Mouse (Mus musculus) forebrain, embryonic 14.5 days (tissue): ENCODE results near the gene Csnk1e. TPM values are rescaled to one million over a fixed set of nuclear protein-coding genes. Genes with fewer than 3 reads are reported as not detected.

Source experiments
- ATAC-seq: fragments of 200-750 bp; cut with Nextera tagmentation; 2 replicates; pipeline ENCODE4 v1.8.0; 2017; ENCODE audit warnings: mild to moderate bottlenecking, moderate library complexity
- DNase-seq: peaks from one replicate; pipeline ENCODE4 v3.0.0-alpha.2; 2015; ENCODE audit warnings: low spot score
- H3K27ac ChIP-seq: fragments of 300-500 bp; sonication (generic); 2 replicates; pipeline ENCODE4 v1.5.1; 2014; ENCODE audit warnings: low read depth, mild to moderate bottlenecking, control low read depth, low read length, moderate library complexity
- H3K27me3 ChIP-seq: fragments of 300-500 bp; sonication (generic); replicated peaks from 2 replicates; pipeline ENCODE4 v1.6.1; 2014; ENCODE audit warnings: low read length, control low read depth, mixed read lengths; ENCODE audit not compliant: control insufficient read depth, insufficient read depth
- H3K36me3 ChIP-seq: fragments of 300-500 bp; sonication (generic); 2 replicates; pipeline ENCODE4 v1.6.1; 2014; ENCODE audit warnings: low read length, control low read depth; ENCODE audit not compliant: control insufficient read depth, insufficient read depth
- H3K4me1 ChIP-seq: fragments of 300-500 bp; sonication (generic); 2 replicates; pipeline ENCODE4 v1.6.1; 2014; ENCODE audit warnings: antibody characterized with exemption, low read length, control low read depth; ENCODE audit not compliant: control insufficient read depth, insufficient read depth
- H3K4me2 ChIP-seq: fragments of 300-500 bp; sonication (generic); 2 replicates; pipeline ENCODE4 v1.6.1; 2014; ENCODE audit warnings: mild to moderate bottlenecking, control low read depth, low read length
- H3K4me3 ChIP-seq: fragments of 300-500 bp; sonication (generic); 2 replicates; pipeline ENCODE4 v1.5.1; 2014; ENCODE audit warnings: low read depth, low read length, control low read depth
- H3K9ac ChIP-seq: fragments of 300-500 bp; sonication (generic); 2 replicates; pipeline ENCODE4 v1.6.1; 2014; ENCODE audit warnings: mild to moderate bottlenecking, low read length, control low read depth, moderate library complexity
- H3K9me3 ChIP-seq: fragments of 300-500 bp; sonication (generic); replicated peaks from 2 replicates; pipeline ENCODE4 v1.6.1; 2016; ENCODE audit warnings: low read length, control low read depth, mixed read lengths; ENCODE audit not compliant: control insufficient read depth
- WGBS: fragments of 180-500 bp; shearing (Covaris S2); extraction: QIAGEN DNeasy Blood & Tissue Kit; methylation state at CpG from one replicate; pipeline ENCODE4 v1.1.7; 2014; 5-methylcytosine and 5-hydroxymethylcytosine counted together
- microRNA counts: library from miRNA; unstranded; fragments of <30 nt; microRNA quantifications from one replicate; lab custom pipeline; 2016
- microRNA-seq: library from miRNA; unstranded; fragments of <30 nt; microRNA quantifications from one replicate; pipeline ENCODE4, GENCODE M21; 2016
- polyA plus RNA-seq: library from polyadenylated mRNA; unstranded; fragments of >200 nt; fragmentation: Nextera tagmentation; extraction: Ambion mirVana; gene quantifications from 2 replicates; pipeline ENCODE4 v1.2.1, GENCODE M21; 2014

The Csnk1e gene
- polyA plus RNA-seq, 1 experiment from 2014 or later, result 114 TPM

DNA sequence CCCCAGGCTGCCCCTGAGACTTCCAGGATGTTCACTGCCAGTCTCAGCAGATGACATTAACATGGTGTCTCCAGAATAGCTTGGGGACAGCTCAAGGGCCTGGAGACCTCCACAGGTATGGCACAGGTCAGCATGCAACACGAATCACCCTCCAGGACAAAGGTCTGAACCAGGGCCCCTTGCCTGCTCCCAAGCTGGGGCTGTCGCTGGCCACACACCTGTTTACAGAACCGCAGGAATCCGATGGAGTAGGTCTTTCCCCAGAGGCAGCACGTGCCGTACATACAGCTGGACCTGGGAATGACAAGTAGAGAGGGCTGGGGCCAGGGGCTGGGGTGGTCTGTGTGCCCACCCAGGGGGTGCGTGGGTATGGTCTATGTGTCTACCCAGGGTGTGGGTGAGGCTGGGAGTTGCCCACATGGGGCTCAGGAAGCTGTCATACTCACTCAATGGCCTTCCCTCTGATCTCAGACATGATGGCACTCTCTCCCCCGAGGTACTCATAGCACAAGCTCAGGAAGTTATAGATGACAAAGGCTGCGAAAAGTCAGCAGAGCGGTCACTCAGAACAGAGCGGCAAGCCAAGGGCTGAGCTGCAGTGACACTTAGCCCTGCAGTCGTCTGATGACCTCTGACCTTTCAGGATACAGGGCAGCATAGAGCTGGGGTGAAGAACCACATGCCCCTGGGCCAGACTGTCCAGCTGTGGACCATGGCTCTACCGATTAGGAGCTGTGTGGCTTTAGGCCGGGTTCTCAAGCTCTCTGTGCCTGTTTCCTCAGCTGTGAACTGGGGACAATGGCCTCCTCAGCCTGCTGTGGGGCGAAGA, 85.7 kb downstream of the Csnk1e start:
- Histone ChIP-seq H3K4me1 (no peaks in the 10 kb centered on the region), H3K36me3 (peaks cover 68% of the 10 kb centered on the region), H3K27me3 (no peaks in the 10 kb centered on the region), H3K4me3 (no peak overlapping the region), H3K4me2 (no peak overlapping the region), H3K9ac (no peak overlapping the region), H3K27ac (no peak overlapping the region), H3K9me3 (no peaks in the 10 kb centered on the region)
- no peak for ATAC-seq
- DNase-seq, result no peak
- 81% methylated on average over 15 of the region's 15 CpGs for WGBS

DNA sequence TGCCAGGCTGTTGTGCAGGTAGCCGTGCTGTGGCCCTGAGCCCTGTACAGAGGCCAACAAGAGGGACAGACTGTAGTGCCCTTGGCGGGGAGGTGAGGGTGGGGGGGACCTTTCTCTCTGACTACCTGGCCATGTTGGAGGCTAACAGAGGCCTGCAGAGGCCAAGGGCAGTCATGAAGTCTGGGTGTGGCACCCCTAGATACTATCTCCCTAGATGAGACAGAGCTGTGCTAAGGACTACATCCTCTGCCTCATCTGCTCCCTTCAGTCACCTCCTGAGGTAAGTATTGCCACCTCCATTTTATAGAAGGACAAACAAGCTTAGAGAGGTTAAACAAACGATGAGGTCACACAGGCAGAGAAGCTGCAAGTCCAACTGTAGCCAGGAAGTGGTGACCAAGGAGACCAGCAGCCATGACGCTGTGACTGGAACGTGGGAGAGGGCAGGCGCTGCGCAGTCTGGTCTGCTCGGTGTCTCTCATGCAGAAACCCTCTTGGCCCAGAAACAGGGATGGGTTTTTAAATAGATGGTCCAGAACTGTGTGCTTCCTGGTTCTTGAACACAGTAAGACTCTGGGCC, 86.4 kb downstream of the Csnk1e start:
- ATAC-seq, result no peak
- peaks cover 68% of the 10 kb centered on the region for H3K36me3 ChIP-seq
- WGBS, result 94% methylated on average over 8 of the region's 8 CpGs

DNA sequence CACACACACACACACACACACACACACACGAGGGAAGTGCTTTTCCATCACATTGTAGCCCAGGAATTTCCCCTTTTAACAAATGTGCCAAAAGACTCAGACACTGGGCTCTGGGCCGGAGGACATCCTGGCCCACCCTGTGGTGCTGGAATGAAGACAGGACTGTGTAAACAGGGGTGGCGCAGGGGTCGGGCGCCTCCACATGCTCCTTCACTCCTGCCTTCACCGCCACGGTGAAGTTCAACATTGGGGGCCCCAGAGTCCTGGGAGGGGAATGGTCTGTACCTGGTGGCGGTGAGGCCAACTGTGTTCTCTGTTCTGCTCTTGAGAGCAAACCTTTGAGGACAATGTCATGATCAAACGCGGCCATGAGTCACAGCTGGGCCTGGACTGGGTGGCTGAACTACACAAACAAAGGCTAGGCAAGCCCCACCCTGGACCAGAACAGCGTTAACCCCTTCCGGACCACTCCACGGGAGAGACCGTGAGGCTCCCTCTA, 87.0 kb downstream of the Csnk1e start:
- ATAC-seq (no peak), DNase-seq (no peak)
- Histone ChIP-seq H3K4me1 (no peaks in the 10 kb centered on the region), H3K4me3 (no peak overlapping the region), H3K27me3 (no peaks in the 10 kb centered on the region), H3K9ac (no peak overlapping the region), H3K4me2 (no peak overlapping the region), H3K27ac (no peak overlapping the region), H3K9me3 (no peaks in the 10 kb centered on the region), H3K36me3 (peaks cover 66% of the 10 kb centered on the region)
- 75% methylated on average over 14 of the region's 14 CpGs for WGBS

More for the DNA sequence above, 86.4 kb downstream of the Csnk1e start:
- H3K9ac ChIP-seq, result no peak overlapping the region
- H3K4me1 ChIP-seq, result no peaks in the 10 kb centered on the region
- no peak overlapping the region for H3K4me2 ChIP-seq
- H3K27me3 ChIP-seq, result no peaks in the 10 kb centered on the region
- DNase-seq, result no peak
- H3K27ac ChIP-seq, result no peak overlapping the region
- no peaks in the 10 kb centered on the region for H3K9me3 ChIP-seq
- no peak overlapping the region for H3K4me3 ChIP-seq

MicroRNAs within 50 kb of the gene (microRNA counts, 519-probe panel; counts per million panel counts)
- microRNA mmu-miR-1943 (lab: Ali Mortazavi, UCI), result not detected

Small RNA genes within 50 kb of the gene (microRNA-seq; reads per million reads assigned to microRNA genes)
- not detected for gene Gm44302
- gene Mir1943, result 1.1 reads per million

Other genes with a start within 250 kb of the Csnk1e start
- 36.9 and 45.3 TPM in 2 replicates for gene Pick1, start 226.4 kb downstream of the Csnk1e start, polyA plus RNA-seq
- 0.69 and 0.98 TPM in 2 replicates for gene Gm49486, start 226.2 kb downstream of the Csnk1e start, polyA plus RNA-seq
- gene Slc16a8, start 200.8 kb downstream of the Csnk1e start, polyA plus RNA-seq, result 0.60 and 0.83 TPM in 2 replicates
- 1.4 and 2.6 TPM in 2 replicates for gene Baiap2l2, start 170.0 kb downstream of the Csnk1e start, polyA plus RNA-seq
- 14.0 and 18.9 TPM in 2 replicates for gene Pla2g6, start 127.2 kb downstream of the Csnk1e start, polyA plus RNA-seq
- gene Maff, start 108.9 kb downstream of the Csnk1e start, polyA plus RNA-seq, result 0.72 and 1.6 TPM in 2 replicates
- gene Tmem184b, start 52.0 kb downstream of the Csnk1e start, polyA plus RNA-seq, result 20.3 and 30.6 TPM in 2 replicates
- 0.18 TPM in 1 of 2 replicates, not detected in the other for gene Kcnj4, start 49.7 kb upstream of the Csnk1e start, polyA plus RNA-seq
- 6.8 and 8.4 TPM in 2 replicates for gene Kdelr3, start 60.8 kb upstream of the Csnk1e start, polyA plus RNA-seq
- 88.7 and 97.1 TPM in 2 replicates for gene Ddx17, start 91.2 kb upstream of the Csnk1e start, polyA plus RNA-seq
- gene Dmc1, start 149.5 kb upstream of the Csnk1e start, polyA plus RNA-seq, result 0.43 and 0.74 TPM in 2 replicates
- gene Fam227a, start 203.4 kb upstream of the Csnk1e start, polyA plus RNA-seq, result 3.4 and 5.3 TPM in 2 replicates
- gene Cby1, start 203.6 kb upstream of the Csnk1e start, polyA plus RNA-seq, result 111 and 118 TPM in 2 replicates
- 299 and 300 TPM in 2 replicates for gene Tomm22, start 215.3 kb upstream of the Csnk1e start, polyA plus RNA-seq
- 14.7 and 15.2 TPM in 2 replicates for gene Josd1, start 232.4 kb upstream of the Csnk1e start, polyA plus RNA-seq
- gene Gtpbp1, start 235.3 kb upstream of the Csnk1e start, polyA plus RNA-seq, result 36.2 and 43.5 TPM in 2 replicates